Mouse (Mus musculus) heart, adult 2 months (tissue): Measurements from ENCODE around the gene Dact3.

ENCODE experiments used
- CTCF ChIP-seq: fragments of 200-600 bp; IDR thresholded peaks from 2 replicates; pipeline ENCODE4 v1.8.1; 2022; ENCODE audit warnings: antibody characterized with exemption, mild to moderate bottlenecking, moderate library complexity
- POLR2A ChIP-seq: fragments of 200-500 bp; IDR thresholded peaks from 2 replicates; pipeline ENCODE4 v1.6.1; 2011; ENCODE audit warnings: mild to moderate bottlenecking, low read depth, low read length, control low read depth; ENCODE audit not compliant: insufficient read depth

DNA sequence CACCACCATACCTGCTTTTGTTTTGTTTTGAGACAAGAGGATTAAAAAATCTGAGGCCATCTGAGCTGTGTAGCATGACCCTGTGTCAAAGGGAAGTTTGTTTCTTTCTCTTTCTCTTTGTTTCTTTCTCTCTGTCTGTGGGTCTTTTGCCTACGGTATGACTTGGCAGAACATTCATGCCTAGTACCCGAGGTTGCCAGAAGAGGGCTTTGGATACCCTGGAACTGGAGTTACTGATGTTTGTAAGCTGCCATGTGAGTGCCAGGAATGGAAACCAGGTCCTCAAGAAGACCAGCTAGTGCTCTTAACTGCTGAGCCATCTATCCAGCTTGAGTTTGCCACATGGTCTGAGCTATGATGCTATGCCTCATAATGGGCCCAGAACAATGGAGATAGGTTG lies 53.2 kb downstream of the Dact3 start:
- no peak for TF ChIP-seq CTCF
- TF ChIP-seq POLR2A, result no peak
